Mouse (Mus musculus): Measurements from ENCODE around the gene 2610318N02Rik.

- TF ChIP-seq CTCF (IDR thresholded peaks at IDR 0.05; ENCODE audit: low read depth, low read length) (no peak), POLR2A (IDR thresholded peaks at IDR 0.05; ENCODE audit: extremely low read depth, insufficient read depth, low read length) (no peak)
These were observed 42.2 kb upstream of the 2610318N02Rik start for GRCm38 (mm10) chr16:17167179-17167578.
